Comparison of ENCODE assay signal across 26 mouse cellular contexts in the genomic region with DNA sequence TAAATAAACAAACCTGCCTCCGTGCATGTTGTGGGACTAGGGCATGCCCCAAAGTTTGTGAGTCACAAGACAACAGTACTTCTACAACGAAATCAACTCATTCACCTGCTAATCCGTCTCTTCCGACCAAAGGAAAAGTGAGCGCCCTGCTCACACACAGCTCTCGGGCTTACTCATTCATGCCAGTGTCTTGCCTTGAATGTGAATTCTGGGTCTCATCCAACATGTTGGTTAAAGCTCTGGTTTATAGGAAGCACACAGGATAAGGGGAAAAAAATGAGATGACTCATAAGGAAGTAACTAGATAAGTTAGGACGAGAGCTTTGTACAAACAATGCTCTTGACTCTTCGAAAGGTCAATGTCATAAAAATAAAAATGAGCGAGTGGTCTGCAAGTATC. TPM values are rescaled to one million over a fixed set of nuclear protein-coding genes. Genes with fewer than 3 reads are reported as not detected.
A peak's percentile ranks its signal among the peaks of the same experiment; 100 is the strongest.
DNase-seq lines count a peak whose midpoint lies in the region; ATAC-seq and TF ChIP-seq lines count a peak whose summit lies in the region.
"Had no signal": no experiment of that assay in that cellular context is flagged by ENCODE, and none has a peak within 500 bp of the region (broad histone marks: within the 10 kb centered on the region; RNA-seq: fewer than 3 reads in every experiment).

No protein-coding gene starts in this region.

- no peak overlapping the region for H3K9ac ChIP-seq in liver, postnatal 0 days (replicated peaks)
- no peak overlapping the region for H3K9ac ChIP-seq in liver, embryonic 12.5 days
- H3K9ac ChIP-seq: forebrain, embryonic 13.5 days; forebrain, postnatal 0 days; heart, embryonic 12.5 days; hindbrain, embryonic 15.5 days had no signal

- H3K9me3 ChIP-seq in liver, postnatal 0 days (ENCODE audit: low read length): no peaks in the 10 kb centered on the region
- H3K9me3 ChIP-seq in liver, embryonic 12.5 days (replicated peaks): no peaks in the 10 kb centered on the region
- H3K9me3 ChIP-seq: embryonic facial prominence, embryonic 10.5 days; forebrain, embryonic 13.5 days; G1E; heart, embryonic 12.5 days; hindbrain, embryonic 15.5 days had no signal

- no peak overlapping the region for H3K4me2 ChIP-seq in liver, postnatal 0 days (ENCODE audit: low read depth, low read length)
- no peak overlapping the region for H3K4me2 ChIP-seq in liver, embryonic 12.5 days
- H3K4me2 ChIP-seq: forebrain, embryonic 13.5 days; heart, embryonic 12.5 days; hindbrain, embryonic 15.5 days had no signal

- TF ChIP-seq EP300 in liver, postnatal 0 days (IDR thresholded peaks at IDR 0.05; ENCODE audit: low read depth): peak; percentile 33; the same call in 1 of the 2 replicates

- TF ChIP-seq POLR2A in small intestine, adult 2 months (IDR thresholded peaks at IDR 0.05; ENCODE audit: low read depth, low read length): no peak

- H3K4me3 ChIP-seq in liver, postnatal 0 days (ENCODE audit: low read depth, low read length): no peak overlapping the region
- no peak overlapping the region for H3K4me3 ChIP-seq in liver, embryonic 12.5 days
- H3K4me3 ChIP-seq in small intestine, adult 2 months (ENCODE audit: low read depth, low read length): no peak overlapping the region
- no peak overlapping the region for H3K4me3 ChIP-seq in left cerebral cortex, adult 2 months
- H3K4me3 ChIP-seq: embryonic facial prominence, embryonic 10.5 days; forebrain, embryonic 13.5 days; heart, embryonic 12.5 days; hindbrain, embryonic 15.5 days had no signal

- H3K27ac ChIP-seq in liver, postnatal 0 days (ENCODE audit: low read depth): no peak overlapping the region
- no peak overlapping the region for H3K27ac ChIP-seq in liver, embryonic 12.5 days
- H3K27ac ChIP-seq in small intestine, adult 2 months (ENCODE audit: insufficient read depth, low read depth, low read length): peak overlapping the region; percentile 71
- no peak overlapping the region for H3K27ac ChIP-seq in left cerebral cortex, adult 2 months
- H3K27ac ChIP-seq: embryonic facial prominence, embryonic 10.5 days; forebrain, embryonic 13.5 days; hindbrain, embryonic 15.5 days had no signal

- no peak for TF ChIP-seq CTCF in liver, postnatal 0 days (IDR thresholded peaks at IDR 0.05; ENCODE audit: low read depth)
- no peak for TF ChIP-seq CTCF in small intestine, adult 2 months (IDR thresholded peaks at IDR 0.05; ENCODE audit: extremely low read depth, insufficient read length, insufficient replicate concordance, low read depth, low read length)
- no peak for TF ChIP-seq CTCF in left cerebral cortex, adult 2 months (IDR thresholded peaks at IDR 0.05)

- H3K36me3 ChIP-seq in liver, postnatal 0 days (replicated peaks; ENCODE audit: insufficient read depth, low read length): no peaks in the 10 kb centered on the region
- H3K36me3 ChIP-seq in liver, embryonic 12.5 days: no peaks in the 10 kb centered on the region
- no peaks in the 10 kb centered on the region for H3K36me3 ChIP-seq in small intestine, adult 2 months (ENCODE audit: control insufficient read depth, insufficient read depth, low read length)
- H3K36me3 ChIP-seq: embryonic facial prominence, embryonic 10.5 days; G1E; heart, embryonic 12.5 days; hindbrain, embryonic 15.5 days had no signal

- WGBS in liver, postnatal 0 days (ENCODE audit: insufficient replicate concordance): 62% methylated on average over 9 of the region's 9 CpGs
- WGBS in liver, embryonic 12.5 days (ENCODE audit: insufficient replicate concordance): 63% methylated on average over 9 of the region's 9 CpGs
- WGBS in small intestine, adult 2 months: 19% methylated on average over 9 of the region's 9 CpGs

- peak; percentile 57 to 82 for DNase-seq in adrenal gland, adult (ENCODE audit: inconsistent age in 2 of 2, low spot score in 1 of 2)
- DNase-seq in adrenal gland, postnatal 4 days (ENCODE audit: low spot score in 2 of 2): no peak
- DNase-seq in liver, postnatal 0 days: no peak
- peak; percentile 25 for DNase-seq in MN1 (ENCODE audit: low spot score)
- no peak for DNase-seq in left cerebral cortex, adult 2 months (ENCODE audit: extremely low spot score in 1 of 2, low spot score in 2 of 2)
- DNase-seq in heart, postnatal 36 days: no peak
- DNase-seq: cerebellum, adult 18-20 months; cerebellum, adult 9-11 months; forebrain, postnatal 0 days; gastrocnemius, postnatal 25 days had no signal

- peaks cover 8% of the 10 kb centered on the region for H3K4me1 ChIP-seq in liver, postnatal 0 days (ENCODE audit: insufficient read depth)
- H3K4me1 ChIP-seq in liver, embryonic 12.5 days: peaks cover 31% of the 10 kb centered on the region
- peaks cover 23% of the 10 kb centered on the region for H3K4me1 ChIP-seq in small intestine, adult 2 months (ENCODE audit: control insufficient read depth, insufficient read depth, insufficient read length, low read length)

- H3K27me3 ChIP-seq in liver, postnatal 0 days (ENCODE audit: insufficient read depth, low read length): peaks cover 26% of the 10 kb centered on the region
- peaks cover 73% of the 10 kb centered on the region for H3K27me3 ChIP-seq in liver, embryonic 12.5 days (replicated peaks)
- no peaks in the 10 kb centered on the region; the same call in 1 of the 2 replicates for H3K27me3 ChIP-seq in small intestine, adult 2 months (ENCODE audit: control insufficient read depth, insufficient read depth, low read length)
- H3K27me3 ChIP-seq: hindbrain, embryonic 15.5 days had no signal

- ATAC-seq in liver, postnatal 0 days: no peak
- ATAC-seq in liver, embryonic 12.5 days: no peak
- ATAC-seq: CD4-positive, CD25-positive, alpha-beta regulatory T cell, adult 4 months; forebrain, embryonic 13.5 days; forebrain, postnatal 0 days; inflammation-experienced regulatory T-cells, adult 6 months; intestine, postnatal 0 days had no signal

- intact Hi-C loops in left cerebral cortex, adult 2 months (cut with DNase I): no loop called here
- intact Hi-C loops in heart, postnatal 36 days (cut with DNase I): no loop called here

RNA-seq across cellular contexts. Expression of a gene that starts 4.8 kb away (rescaled TPM):
- 10 to 100 TPM; 18.8 to 21.1 TPM for total RNA-seq in adrenal gland, postnatal 4 days (2021)
- polyA plus RNA-seq in liver, postnatal 0 days (2015; fragmentation: Nextera tagmentation; extraction: Ambion mirVana): 0.47 and 0.79 TPM in 2 replicates
- 0.45 and 0.49 TPM in 2 replicates for polyA plus RNA-seq in liver, embryonic 12.5 days (2016; fragmentation: Nextera tagmentation; extraction: Ambion mirVana)
- polyA plus RNA-seq in small intestine, adult 2 months (2012; rRNA removed): 55.9 and 160 TPM in 2 replicates
- 100 to 1,000 TPM; 658 to 661 TPM for total RNA-seq in left cerebral cortex, adult 2 months (2021)
- total RNA-seq in heart, postnatal 36 days (2021): 1 to 10 TPM; 2.9 to 4.4 TPM
- polyA plus RNA-seq: CD4-positive, CD25-positive, alpha-beta regulatory T cell, adult 4 months; G1E had no signal

RNA-seq across cellular contexts. Expression of a gene that starts 21.6 kb away (rescaled TPM):
- under 1 TPM; 0.25 to 0.31 TPM for total RNA-seq in adrenal gland, postnatal 4 days (2021)
- polyA plus RNA-seq in liver, postnatal 0 days (2015; fragmentation: Nextera tagmentation; extraction: Ambion mirVana): 0.07 and 0.28 TPM in 2 replicates
- 0.07 and 0.23 TPM in 2 replicates for polyA plus RNA-seq in liver, embryonic 12.5 days (2016; fragmentation: Nextera tagmentation; extraction: Ambion mirVana)
- 4.2 and 6.5 TPM in 2 replicates for polyA plus RNA-seq in small intestine, adult 2 months (2012; rRNA removed)
- total RNA-seq in left cerebral cortex, adult 2 months (2021): under 1 TPM in 1 of 2 experiments, not detected in 1; 0.14 TPM
- total RNA-seq in heart, postnatal 36 days (2021): not detected
- total RNA-seq: forebrain, postnatal 0 days; gastrocnemius, adult 18-20 months; gastrocnemius, postnatal 25 days; granulocyte monocyte progenitor cell, adult 5-6 weeks; heart, adult 8-10 months; heart, postnatal 25 days had no signal
- polyA plus RNA-seq: CD4-positive, CD25-positive, alpha-beta regulatory T cell, adult 4 months; embryonic facial prominence, embryonic 10.5 days; embryonic facial prominence, embryonic 14.5 days; forebrain, embryonic 13.5 days; heart, embryonic 12.5 days; hindbrain, embryonic 11.5 days; hindbrain, embryonic 15.5 days; inflammation-experienced regulatory T-cells, adult 6 months had no signal

RNA-seq across cellular contexts. Expression of a gene that starts 43.2 kb away (rescaled TPM):
- under 1 TPM; 0.87 to 0.90 TPM for total RNA-seq in adrenal gland, postnatal 4 days (2021)
- 0.31 TPM in 1 of 2 replicates, not detected in the other for polyA plus RNA-seq in liver, postnatal 0 days (2015; fragmentation: Nextera tagmentation; extraction: Ambion mirVana)
- 0.36 TPM in 1 of 2 replicates, not detected in the other for polyA plus RNA-seq in liver, embryonic 12.5 days (2016; fragmentation: Nextera tagmentation; extraction: Ambion mirVana)
- polyA plus RNA-seq in small intestine, adult 2 months (2012; rRNA removed): 0.62 and 0.94 TPM in 2 replicates
- total RNA-seq in left cerebral cortex, adult 2 months (2021): 1 to 10 TPM; 4.6 to 7.9 TPM
- not detected for total RNA-seq in heart, postnatal 36 days (2021)
- total RNA-seq: forebrain, postnatal 0 days; G1E; gastrocnemius, adult 18-20 months; gastrocnemius, postnatal 25 days; granulocyte monocyte progenitor cell, adult 5-6 weeks; heart, adult 8-10 months; heart, postnatal 25 days had no signal
- polyA plus RNA-seq: CD4-positive, CD25-positive, alpha-beta regulatory T cell, adult 4 months; embryonic facial prominence, embryonic 10.5 days; forebrain, embryonic 13.5 days; G1E; hindbrain, embryonic 11.5 days; inflammation-experienced regulatory T-cells, adult 6 months had no signal

Comparison
In these comparisons a context has a peak if more than half of its experiments do, and no peak if none do; other contexts are left out.
1. DNase-seq: peak in adrenal gland, adult (2 of 2) and MN1 (single experiment); none in adrenal gland, postnatal 4 days (0 of 2), liver, postnatal 0 days (single experiment), left cerebral cortex, adult 2 months (0 of 2) and heart, postnatal 36 days (0 of 2).
2. RNA of a gene that starts 4.8 kb away (total RNA-seq): 658 to 661 TPM in left cerebral cortex, adult 2 months; 18.8 to 21.1 TPM in adrenal gland, postnatal 4 days and 2.9 to 4.4 TPM in heart, postnatal 36 days; every median in the first group is over 10 times any median in the second.